Mouse (Mus musculus) adipocyte (in vitro differentiated cells): Measurements from ENCODE around the gene Zfp830.
A peak's percentile ranks its signal among the peaks of the same experiment; 100 is the strongest.

Experiments used
- DNase-seq: peaks from one replicate; pipeline ENCODE4 v3.0.0-alpha.2; 2016; ENCODE audit warnings: low spot score

Zfp830 gene

GRCm38 (mm10) chr11:82763742-82764437 is at the start of gene Zfp830, which contains the start of gene Cct6b:
Gene Zfp830 (plus strand): TSS chr11:82764345.
Gene Cct6b (minus strand): TSS chr11:82764321.
- peak; percentile 95 for DNase-seq

- no peak for DNase-seq
Observed at GRCm38 (mm10) chr11:82719294-82719693, 44.9 kb upstream of the Zfp830 start.

- no peak for DNase-seq
Observed at GRCm38 (mm10) chr11:82726862-82727261, 37.3 kb upstream of the Zfp830 start.

- DNase-seq, result peak; percentile 25
Observed at GRCm38 (mm10) chr11:82734227-82734626, 29.9 kb upstream of the Zfp830 start.

- no peak for DNase-seq
Observed at GRCm38 (mm10) chr11:82739006-82739405, 25.1 kb upstream of the Zfp830 start.

- peak; percentile 29 for DNase-seq
Observed at GRCm38 (mm10) chr11:82746138-82746537, 18.0 kb upstream of the Zfp830 start.

- no peak for DNase-seq
Observed at GRCm38 (mm10) chr11:82746857-82747366, 17.2 kb upstream of the Zfp830 start.

- no peak for DNase-seq
Observed at GRCm38 (mm10) chr11:82752349-82753115, 11.6 kb upstream of the Zfp830 start.

- no peak for DNase-seq
Observed at GRCm38 (mm10) chr11:82755919-82756318, 8.2 kb upstream of the Zfp830 start.

GRCm38 (mm10) chr11:82762286-82762829 is 1.8 kb upstream of the Zfp830 start:
- no peak for DNase-seq

- DNase-seq, result no peak
Observed at GRCm38 (mm10) chr11:82763261-82763660, 884 bp upstream of the Zfp830 start.

- no peak for DNase-seq
Observed at GRCm38 (mm10) chr11:82764438-82764924, 336 bp downstream of the Zfp830 start.

- DNase-seq, result peak; percentile 17
Observed at GRCm38 (mm10) chr11:82780134-82780533, 16.0 kb downstream of the Zfp830 start.

GRCm38 (mm10) chr11:82780983-82781903 is 17.1 kb downstream of the Zfp830 start, which contains the start of gene Lig3:
Gene Lig3 (plus strand): TSS chr11:82781108.
- DNase-seq, result peak; percentile 94

GRCm38 (mm10) chr11:82782197-82782596 is 18.1 kb downstream of the Zfp830 start:
- no peak for DNase-seq

- DNase-seq, result no peak
Observed at GRCm38 (mm10) chr11:82783453-82783852, 19.3 kb downstream of the Zfp830 start.

GRCm38 (mm10) chr11:82806656-82807055 is 42.5 kb downstream of the Zfp830 start:
- no peak for DNase-seq

GRCm38 (mm10) chr11:82807370-82807769 is 43.2 kb downstream of the Zfp830 start:
- DNase-seq, result no peak

- no peak for DNase-seq
Observed at GRCm38 (mm10) chr11:82808485-82808884, 44.3 kb downstream of the Zfp830 start.
